Mouse (Mus musculus) adrenal gland, postnatal 4 days (tissue): Measurements from ENCODE around the gene Dpp6. TPM values are rescaled to one million over a fixed set of nuclear protein-coding genes. Genes with fewer than 3 reads are reported as not detected.
A peak's percentile ranks its signal among the peaks of the same experiment; 100 is the strongest.

Experiments
- DNase-seq, 2 experiments: peaks; one replicate each; pipeline ENCODE4 v3.0.0; 2021 to 2022; ENCODE audit warnings: low spot score in 2 of 2, mixed read lengths in 2 of 2
- long read RNA-seq, 2 experiments: library from polyadenylated mRNA; stranded (forward); transcript quantifications; one replicate each; pipeline ENCODE4 v2.0.0; 2021
- total RNA-seq, 2 experiments: library from RNA; stranded (reverse); gene quantifications; 2 replicates each; pipeline ENCODE4 v1.2.3; 2021

The Dpp6 gene
- total RNA-seq = 1 to 10 TPM; 8.1 to 9.3 TPM
- long read RNA-seq, experiment 1 = 0 reads
- long read RNA-seq, experiment 2, partial matches to known transcripts = 2 of 2 reads
- long read RNA-seq, experiment 2, other reads (novel, unspliced or antisense) = 0 of 2 reads

DNA sequence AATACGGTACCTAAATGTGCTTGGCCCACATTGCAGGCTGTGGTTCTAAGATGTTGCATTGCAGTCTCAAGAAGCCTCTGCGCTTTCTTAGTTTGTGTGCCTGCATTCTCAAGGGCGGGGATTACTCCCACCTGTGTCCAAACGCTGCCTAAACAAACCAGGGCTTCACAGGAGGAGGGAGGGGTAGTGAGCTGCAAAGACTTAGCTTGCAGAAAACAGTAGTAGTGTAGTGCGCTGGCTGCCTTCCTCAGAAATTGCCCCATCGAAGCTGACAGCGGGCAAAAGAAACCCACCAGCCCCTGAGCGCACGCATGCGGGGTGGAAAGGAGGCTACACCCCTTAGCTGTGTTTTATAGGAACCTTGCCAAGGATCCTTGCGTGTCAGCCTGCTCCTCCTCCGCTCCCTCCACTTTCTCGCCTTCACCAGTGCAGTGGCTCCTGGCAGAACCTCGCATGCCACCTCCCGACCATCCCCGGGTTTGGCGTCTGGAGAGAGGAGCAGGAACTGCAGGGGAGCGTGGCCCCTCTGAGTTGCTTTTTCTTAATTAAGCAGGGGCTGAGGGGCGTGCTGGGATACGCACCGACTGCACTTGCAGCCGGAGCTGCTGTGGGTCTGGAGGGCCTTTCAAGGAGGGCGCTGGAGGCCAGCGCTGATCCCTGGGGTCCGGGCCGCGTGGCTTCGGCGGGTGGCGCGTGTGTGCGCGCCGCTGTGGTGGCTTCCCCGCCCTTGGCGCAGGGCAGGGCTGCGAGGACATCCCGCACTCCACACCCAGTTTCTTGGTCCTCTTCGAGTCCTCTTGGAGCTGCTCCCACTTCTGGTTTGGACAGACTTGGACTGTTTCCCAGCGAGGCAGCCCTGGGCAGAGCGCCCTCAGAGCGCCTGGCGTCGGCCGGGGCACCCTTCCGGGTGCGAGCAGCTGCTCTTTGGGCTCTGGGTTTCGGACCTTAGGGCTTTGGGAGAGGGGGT is at the start of gene Dpp6:
Dpp6 (plus strand) TSS at position 229 of the 967 bp plus-strand sequence.
- no peak for DNase-seq

DNA sequence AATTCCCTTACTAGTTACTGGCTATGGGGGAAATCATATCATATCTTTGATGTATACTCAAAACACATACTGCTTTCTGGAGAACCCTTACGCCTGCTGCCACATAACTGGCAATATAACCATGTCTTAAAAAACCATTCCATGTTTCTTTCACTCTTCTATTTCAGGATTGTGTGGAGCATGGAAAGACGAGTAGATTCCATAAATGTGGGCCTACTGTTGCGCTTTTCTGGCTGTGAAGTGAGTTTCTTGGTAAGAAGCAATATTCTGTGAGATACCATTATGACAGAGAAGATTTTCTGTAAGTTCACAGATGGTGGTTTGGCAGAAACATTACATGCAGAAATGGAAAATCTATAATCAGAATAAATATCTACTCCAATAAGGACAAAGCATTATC is 33.0 kb upstream of the Dpp6 start:
- DNase-seq = no peak

DNA sequence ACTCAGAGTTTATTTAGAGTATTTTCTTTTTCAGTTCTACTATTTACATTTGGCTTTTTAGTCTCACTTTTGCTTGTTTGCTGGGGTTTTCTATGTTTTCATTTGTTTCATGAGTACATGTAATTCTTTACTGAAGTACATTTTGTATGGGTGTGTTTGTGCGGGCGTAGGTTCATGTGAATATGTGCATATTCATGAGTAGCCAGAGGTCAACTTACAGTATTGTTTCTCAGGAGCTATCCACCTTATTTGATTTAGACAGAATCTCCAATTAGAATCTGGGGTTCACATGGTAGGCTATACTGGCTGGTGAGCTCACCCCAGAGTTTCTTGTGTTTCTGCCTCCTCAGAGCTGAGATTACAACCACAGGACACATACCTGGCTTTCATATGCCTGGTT is 21.5 kb upstream of the Dpp6 start:
- no peak for DNase-seq

DNA sequence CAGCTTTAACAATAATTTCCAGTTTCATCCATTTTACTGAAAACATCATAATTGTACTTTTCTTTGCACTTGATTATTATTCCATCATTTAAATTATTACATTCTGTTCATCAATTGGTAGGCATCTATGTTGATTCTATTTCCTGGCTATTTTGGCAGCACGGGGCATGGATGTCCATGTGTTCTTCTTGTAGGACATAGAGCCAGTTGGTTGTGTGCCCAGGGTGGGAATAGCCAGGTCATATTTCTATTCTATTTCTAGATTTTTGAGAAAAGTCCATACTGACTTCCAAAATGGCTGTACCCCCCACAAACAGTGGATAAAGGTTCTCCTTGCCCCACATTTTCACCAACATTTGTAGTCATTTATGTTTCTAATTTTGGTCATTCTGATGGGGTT is 19.0 kb downstream of the Dpp6 start:
- DNase-seq = no peak

DNA sequence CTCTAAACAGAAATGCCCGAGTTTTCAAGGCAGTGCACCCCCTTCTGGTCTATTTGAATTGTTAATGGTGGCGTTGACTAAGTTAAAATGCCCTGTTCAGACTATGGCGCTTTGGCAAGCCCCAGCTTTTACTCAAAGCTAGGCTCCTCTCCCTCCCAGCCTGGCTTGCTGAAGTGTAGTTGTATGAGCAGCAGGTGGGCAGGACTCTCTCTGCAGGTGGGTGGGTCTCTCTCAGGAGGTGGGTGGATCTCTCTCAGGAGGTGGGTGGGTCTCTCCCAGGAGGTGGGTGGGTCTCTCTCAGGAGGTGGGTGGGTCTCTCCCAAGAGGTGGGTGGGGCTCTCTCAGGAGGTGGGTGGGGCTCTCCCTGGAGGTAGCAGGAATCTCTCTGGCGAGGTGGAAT is 24.1 kb downstream of the Dpp6 start:
- no peak for DNase-seq

DNA sequence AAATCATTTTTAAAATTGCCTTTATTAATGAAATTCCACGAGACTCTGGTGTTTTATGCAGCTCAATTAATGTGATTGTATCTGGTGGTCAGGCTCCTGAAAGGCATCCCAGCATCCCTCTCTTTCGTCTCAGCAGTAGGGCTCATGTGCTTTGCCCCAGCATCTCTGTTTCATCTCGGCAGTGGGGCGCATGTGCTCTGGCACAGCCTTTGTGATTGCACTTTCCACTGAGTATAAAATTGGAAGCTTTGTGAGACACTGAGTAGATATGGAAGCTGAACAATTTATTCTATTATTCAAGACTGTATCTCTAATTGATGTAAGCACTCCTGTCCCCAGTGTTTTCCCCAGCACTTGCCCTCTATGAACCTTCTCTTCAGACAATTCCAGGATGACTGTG is 37.7 kb downstream of the Dpp6 start:
- no peak for DNase-seq

DNA sequence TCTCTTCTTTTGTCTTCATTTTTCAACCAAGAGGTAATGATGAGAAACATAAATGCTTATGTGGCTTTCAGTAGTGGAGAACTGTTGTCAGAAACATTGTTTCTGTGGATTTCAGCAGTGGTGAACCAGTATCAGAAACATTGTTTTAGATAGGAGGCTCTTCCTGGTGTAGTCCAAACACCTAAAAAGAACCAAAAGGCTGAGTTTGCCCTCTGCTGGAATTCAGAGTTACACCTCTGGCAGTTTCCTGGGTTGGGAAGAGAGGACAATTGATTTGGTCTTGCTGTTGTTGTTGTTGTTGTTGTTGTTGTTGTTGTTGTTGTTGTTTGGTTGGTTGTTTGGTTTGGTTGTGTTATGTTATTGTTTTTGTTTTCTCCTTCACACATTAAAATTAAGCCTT is 58.4 kb downstream of the Dpp6 start:
- no peak for DNase-seq

DNA sequence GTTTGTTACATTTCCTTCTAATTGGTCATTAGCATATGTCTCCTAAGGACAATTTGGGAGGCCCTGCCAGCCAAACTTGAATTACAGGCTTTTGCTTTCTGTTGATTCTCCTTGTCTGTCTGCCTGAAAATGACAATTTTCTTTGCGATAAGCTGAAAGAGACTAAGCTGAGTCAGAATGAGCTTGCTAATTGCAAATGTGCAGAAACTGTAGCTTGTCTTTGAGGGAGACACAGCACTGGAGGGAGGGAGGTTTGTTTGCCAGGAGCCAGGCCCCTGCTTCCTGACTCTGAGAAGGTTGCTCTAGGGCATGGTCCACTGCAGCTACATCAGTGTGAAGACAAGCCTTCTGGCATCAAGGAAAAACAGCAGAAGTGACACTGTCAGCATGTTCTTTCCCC is 70.5 kb downstream of the Dpp6 start:
- no peak for DNase-seq

DNA sequence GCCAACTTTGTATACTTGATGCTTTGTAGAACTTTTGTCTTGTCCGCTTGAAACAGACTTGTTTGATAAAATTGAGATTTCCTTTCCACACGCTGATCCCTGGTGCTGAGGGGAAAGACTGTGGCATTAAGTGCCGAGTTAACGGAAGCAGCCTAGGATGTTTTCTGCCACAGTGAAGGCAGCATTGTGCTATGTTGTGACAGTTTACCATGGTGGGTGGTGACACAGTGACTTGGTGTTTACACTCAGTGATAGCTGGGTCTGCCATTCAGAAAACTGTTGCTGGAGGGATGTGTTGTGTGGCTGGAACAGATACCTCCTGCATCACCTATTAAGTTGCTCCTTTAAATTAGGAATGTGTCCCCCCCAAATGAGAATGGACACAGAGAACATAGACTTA is 71.1 kb downstream of the Dpp6 start:
- no peak for DNase-seq

DNA sequence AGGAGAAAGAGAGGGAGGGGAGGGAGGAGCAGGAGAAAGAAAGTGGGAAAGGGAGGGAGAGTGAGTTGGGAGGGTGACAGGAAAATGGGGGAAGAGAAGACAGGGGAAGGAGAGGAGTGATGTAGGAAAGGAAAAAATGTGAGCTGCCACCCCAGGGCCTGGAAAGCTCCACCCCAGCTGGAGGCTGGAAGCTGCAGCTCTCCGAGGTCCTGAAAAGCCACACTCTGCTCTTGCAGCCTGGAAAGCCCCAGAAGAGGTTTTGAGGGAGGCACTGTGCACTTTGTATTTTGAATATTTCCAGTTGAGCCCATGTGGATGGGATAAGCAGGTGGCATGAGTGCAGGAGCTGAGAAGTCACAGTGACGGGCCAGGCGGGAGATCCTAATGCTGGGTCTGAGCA is 77.3 kb downstream of the Dpp6 start:
- DNase-seq = no peak

DNA sequence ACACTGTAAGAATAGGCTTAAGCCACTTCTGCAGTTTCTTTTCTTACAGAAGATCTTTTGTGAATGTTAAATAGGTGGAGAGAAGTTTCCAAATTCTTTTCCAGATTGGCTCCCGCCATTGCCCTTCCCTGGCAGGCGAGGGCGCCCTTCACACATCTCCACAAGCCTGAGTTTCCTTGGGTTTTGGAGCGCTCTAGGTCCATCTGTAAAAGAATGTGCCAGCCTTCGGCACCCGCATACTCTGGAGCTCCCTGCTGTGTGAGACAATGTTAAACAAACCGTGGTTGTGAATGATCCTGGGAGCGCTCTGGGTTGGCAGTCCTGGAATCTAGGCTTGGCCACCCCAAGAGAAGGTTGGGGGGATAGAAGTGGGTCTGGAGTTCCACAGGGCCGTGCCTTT is 86.8 kb downstream of the Dpp6 start:
- DNase-seq = no peak

DNA sequence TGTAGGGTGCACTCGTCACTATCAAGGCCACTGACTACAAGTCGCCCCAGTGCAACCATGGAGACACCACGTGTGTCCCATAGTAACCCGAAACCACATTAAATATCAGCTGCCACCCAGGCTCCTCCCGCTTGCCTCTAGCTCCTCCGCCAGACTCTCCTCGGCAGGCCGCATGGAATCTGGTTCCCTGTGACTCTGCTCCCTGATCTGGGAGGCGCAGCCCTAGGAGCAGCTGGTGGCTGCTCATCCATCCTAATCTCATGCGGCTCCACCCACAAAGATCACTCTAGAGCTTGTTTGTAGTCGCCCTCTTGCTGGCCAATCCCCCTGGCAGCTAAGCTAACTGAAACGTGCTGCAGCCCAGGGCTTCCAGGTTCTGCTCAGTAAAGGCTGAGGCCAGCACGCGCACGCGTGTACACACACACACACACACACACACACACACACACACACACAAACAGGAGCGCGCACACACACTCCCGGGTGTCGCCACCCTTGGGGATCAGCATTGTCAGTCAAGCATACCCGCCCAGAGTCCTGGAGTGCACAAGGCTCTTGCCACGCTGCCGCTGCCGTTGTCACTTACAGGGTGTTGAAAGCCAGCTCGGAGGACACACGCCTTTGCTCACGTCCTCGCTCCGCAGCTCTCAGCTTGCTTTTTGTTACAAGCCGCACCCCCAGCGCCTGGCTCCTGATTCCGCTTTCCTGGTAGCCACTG is 87.5 kb downstream of the Dpp6 start:
- DNase-seq = peak in 1 of 2 experiments; percentile 2

DNA sequence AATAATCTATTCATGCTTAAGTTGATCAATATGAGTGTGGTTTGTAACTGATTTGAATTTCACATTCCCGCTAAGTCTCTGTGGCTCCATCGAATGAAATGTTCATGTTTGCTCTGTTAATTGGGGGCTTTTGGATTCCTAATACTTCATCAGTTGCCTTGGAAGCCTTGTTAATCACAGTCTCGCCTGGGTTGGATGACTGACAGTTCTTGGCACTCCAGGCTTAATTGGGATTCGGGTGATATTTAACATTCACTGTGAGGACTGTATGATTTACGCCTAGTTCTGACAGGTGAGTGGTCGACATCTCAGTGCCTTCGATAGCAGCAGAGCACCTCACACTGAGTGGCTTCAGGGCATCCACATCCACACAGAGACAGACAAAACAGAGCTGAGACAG is 90.1 kb downstream of the Dpp6 start:
- no peak for DNase-seq

DNA sequence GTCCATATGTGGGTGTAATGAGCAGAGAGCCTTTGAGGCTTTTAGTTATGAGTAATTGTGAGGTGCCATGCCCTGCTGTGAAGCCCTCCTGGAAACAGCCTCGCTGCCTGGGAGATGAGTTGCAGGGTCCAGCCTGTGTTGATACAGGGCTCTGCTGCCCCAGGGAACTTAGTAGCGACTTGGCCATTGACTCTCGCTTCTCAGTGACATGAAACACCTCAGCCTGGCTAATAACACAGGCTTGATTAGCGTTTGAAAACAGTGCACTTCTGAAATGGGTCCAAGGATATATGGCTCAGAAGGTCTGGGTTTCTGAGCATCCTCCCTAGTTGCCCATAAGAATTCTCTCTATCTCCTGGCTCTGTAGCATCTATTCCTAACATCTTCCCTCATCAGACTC is 91.6 kb downstream of the Dpp6 start:
- DNase-seq = no peak

DNA sequence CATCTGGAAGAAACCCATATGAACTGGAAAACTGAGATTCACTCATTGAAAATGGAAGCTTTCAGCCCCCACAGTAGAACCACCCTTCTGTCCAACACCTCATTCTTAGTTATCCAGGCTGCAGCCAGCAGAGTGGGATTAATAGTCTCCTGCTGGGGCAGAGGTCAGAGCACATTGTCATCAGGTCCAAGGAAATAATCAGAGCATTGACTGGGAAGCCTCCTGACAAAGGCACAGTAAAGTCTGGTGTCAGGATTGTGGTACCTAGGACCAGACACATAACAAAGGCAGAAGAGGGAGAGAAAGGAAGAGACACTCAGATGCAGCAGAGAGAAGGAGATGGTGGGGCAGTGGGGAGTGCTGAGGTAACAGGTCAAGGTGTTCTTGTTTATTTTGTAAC is 93.3 kb downstream of the Dpp6 start:
- no peak for DNase-seq

DNA sequence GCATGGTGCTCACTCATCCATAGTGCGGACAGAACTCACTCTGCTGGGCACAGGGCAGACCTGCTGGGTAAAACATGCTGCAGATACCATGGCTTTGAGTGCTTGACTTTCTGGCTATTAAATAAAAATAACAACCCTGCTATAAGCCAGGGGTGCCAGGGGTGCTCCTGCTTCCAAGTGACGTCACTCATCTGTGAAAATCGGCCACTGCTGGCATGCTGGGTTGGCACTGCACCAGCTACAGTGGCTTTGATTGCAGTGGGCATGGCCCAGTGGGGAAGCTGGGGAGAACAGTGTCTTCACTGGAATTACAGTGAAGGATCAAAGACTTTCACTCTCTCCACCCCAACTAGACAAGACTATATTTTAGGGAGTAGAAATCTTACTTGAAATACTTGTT is 95.0 kb downstream of the Dpp6 start:
- no peak for DNase-seq

DNA sequence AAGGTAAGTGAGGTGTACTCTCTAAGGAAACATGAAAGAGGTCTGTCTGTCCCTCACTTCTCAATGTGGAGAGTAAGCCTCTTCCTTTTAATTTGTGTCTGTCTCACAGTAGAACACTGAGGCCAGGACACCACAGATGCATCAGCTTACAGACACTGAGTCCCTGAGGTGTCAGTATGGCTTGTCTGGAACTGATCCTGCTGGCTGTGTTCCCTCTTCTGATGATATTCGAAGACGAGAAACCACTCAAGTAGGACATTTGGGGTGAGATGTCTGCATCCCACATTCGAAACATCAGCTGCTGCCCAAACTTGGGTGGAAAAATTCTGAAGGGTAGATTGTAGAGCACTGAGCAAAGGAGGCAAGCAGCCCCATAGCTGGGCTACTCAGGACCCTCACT is 101.8 kb downstream of the Dpp6 start:
- DNase-seq = no peak

DNA sequence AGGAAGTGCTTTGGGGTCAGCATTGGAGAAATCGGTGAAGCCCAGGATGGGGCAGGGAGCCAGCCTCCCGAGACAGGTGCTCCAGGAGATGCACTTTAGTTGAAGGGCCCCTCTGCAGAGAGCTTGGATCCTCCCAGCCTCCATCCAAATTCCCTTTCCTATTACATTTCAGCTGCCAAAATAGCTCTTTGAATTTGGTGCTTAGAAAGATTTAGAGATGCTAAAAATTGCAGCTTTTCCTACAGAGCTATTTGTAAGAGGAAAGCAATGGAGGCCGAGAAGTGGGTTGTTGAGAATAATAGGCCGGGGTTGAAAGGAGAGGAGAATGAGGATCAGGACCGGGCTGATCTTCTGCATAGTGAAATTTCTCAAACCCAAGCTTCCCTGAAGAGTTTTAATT is 107.5 kb downstream of the Dpp6 start:
- DNase-seq = no peak

DNA sequence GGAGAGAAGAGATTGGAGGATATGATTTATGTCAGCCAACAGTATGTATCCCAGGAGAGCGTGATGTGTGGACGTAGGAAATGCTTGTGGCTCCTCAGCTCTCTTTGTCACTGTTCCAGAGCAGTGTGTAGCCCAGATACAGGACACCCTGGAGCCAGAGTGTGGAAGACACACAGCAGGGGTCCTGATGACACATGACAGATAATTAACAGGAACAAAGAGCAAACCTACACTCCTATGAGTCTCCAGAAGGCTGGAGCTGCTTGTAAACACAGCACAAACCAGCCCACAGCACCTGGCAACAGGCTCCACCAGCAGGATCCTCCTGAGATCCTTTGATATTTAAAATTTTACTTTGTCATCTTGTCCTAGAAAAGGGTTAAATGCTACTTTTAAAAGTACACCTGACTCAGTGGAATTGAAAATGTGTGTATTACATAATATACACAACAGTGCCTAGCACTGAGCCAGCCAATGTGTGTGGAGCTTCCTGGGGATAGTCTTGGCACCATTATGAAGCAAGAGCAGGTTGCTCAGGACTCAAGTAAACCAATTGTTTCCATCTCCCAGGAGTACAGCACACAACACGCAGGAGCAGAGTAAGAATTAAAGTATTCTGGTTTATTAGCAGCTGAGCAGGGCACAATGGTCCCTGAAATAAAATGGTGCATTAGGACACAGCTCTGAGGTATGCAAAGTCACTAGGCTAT is 115.6 kb downstream of the Dpp6 start:
- DNase-seq = no peak

DNA sequence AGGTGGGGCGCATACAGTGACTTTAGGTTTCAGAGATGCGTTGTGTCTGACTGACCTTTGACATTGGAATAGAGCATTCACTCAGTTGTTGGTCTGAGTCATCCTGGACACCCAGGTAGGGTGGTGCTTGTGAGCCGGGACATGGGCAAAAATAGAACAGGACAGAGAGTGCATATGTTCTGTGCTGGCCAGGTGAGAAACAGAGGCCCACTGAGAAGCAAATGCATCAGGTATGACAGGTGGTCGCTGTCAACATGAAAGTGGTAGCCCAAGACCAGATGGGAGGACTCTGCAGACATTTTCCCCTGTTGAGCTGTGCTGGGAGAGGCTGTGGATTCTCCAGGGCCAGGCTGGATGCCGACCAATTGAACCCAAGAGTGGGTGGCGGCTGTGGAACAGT is 117.9 kb downstream of the Dpp6 start:
- DNase-seq = no peak

DNA sequence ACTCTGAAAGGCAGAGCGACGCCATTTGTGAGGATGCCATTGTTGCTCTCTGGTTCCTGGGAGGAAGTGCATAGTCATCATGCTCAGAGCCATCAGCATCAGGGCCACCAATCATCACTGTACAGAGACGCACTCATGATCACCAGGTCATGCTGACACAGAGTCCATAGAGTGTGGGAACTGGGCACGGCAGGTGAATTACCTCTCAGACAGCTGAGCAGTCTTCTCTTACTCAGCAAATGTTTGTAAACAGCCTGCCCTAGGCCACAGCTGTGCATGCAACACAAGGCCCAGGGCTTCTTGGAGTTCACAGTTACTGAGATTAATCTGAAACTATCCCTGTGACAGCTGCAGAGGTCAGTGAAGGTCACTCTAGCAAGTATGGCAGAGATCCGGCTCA is 124.5 kb downstream of the Dpp6 start:
- no peak for DNase-seq
